Mouse (Mus musculus) erythroid progenitor cell, adult 5-6 weeks (primary cell): ENCODE data around the gene Dram2. TPM values are rescaled to one million over a fixed set of nuclear protein-coding genes. Genes with fewer than 3 reads are reported as not detected.

Source experiments
- total RNA-seq, 2 experiments: library from RNA; stranded (forward) in 1 of 2; stranded (reverse) in 1 of 2; fragments of 150-400 nt in 1 of 2; fragments of 186-747, 209-891 nt in 1 of 2; gene quantifications; 2 replicates each; pipeline versions ENCODE4 v1.2.3 to v1.2.4; 2015 to 2017; ENCODE audit warnings: low replicate concordance in 2 of 2

The Dram2 gene
- total RNA-seq, 2 experiments from 2014 or later = 24.5 to 26.8 TPM

Other genes starting within 250 kb of the Dram2 start
- gene Chil6, start 141.6 kb upstream of the Dram2 start, total RNA-seq (2015; ENCODE audit: low replicate concordance) = not detected in 2 replicates
- not detected in 2 replicates for gene Chil6, start 141.6 kb upstream of the Dram2 start, total RNA-seq (2017; ENCODE audit: low replicate concordance)
- 3.2 and 5.0 TPM in 2 replicates for gene Dennd2d, start 65.4 kb upstream of the Dram2 start, total RNA-seq (2015; ENCODE audit: low replicate concordance)
- 3.5 and 8.2 TPM in 2 replicates for gene Dennd2d, start 65.4 kb upstream of the Dram2 start, total RNA-seq (2017; ENCODE audit: low replicate concordance)
- 17.7 and 18.0 TPM in 2 replicates for gene Cept1, start within 50 bp of the Dram2 start, total RNA-seq (2015; ENCODE audit: low replicate concordance)
- gene Cept1, start within 50 bp of the Dram2 start, total RNA-seq (2017; ENCODE audit: low replicate concordance) = 12.5 and 19.4 TPM in 2 replicates
- gene Lrif1, start 137.2 kb downstream of the Dram2 start, total RNA-seq (2015; ENCODE audit: low replicate concordance) = 27.0 and 60.4 TPM in 2 replicates
- gene Lrif1, start 137.2 kb downstream of the Dram2 start, total RNA-seq (2017; ENCODE audit: low replicate concordance) = 15.7 and 21.1 TPM in 2 replicates
- gene Cd53, start 242.4 kb downstream of the Dram2 start, total RNA-seq (2015; ENCODE audit: low replicate concordance) = 99.5 and 110 TPM in 2 replicates
- 48.1 and 62.0 TPM in 2 replicates for gene Cd53, start 242.4 kb downstream of the Dram2 start, total RNA-seq (2017; ENCODE audit: low replicate concordance)